In the genomic region with DNA sequence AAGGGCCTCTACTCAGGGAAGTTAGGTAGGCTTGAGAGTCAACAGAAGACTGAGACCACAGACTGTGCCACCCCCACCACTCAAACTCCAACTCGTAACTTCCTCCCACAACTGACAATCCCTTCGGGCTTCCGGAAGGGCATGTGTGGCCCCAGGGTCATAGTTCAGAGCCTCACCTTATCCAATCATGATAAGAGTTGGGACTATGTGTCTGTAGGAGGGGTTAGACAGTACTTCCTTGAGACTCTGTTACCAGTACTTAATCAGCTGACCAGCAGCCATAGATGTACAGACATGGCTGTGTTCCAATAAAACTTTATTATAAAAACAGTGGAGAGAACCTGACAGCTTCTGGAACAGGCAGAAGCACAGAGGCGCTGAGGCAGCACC, we compare ENCODE assay signal across 15 mouse cellular contexts.
"Had no signal": no experiment of that assay in that cellular context is flagged by ENCODE, and none has a peak within 500 bp of the region (broad histone marks: within the 10 kb centered on the region; RNA-seq: fewer than 3 reads in every experiment).

No protein-coding gene starts in this region.

- H3K27me3 ChIP-seq: liver, embryonic 15.5 days; lung, embryonic 15.5 days had no signal

- H3K9me3 ChIP-seq: liver, embryonic 15.5 days; lung, embryonic 15.5 days had no signal

- H3K4me2 ChIP-seq: liver, embryonic 15.5 days; lung, embryonic 15.5 days; midbrain, embryonic 11.5 days had no signal

- H3K27ac ChIP-seq: liver, embryonic 15.5 days; lung, embryonic 15.5 days; stomach, postnatal 0 days had no signal

- H3K4me3 ChIP-seq: liver, embryonic 15.5 days; lung, embryonic 15.5 days had no signal

- H3K4me1 ChIP-seq: liver, embryonic 15.5 days; lung, embryonic 15.5 days had no signal

- DNase-seq: kidney, postnatal 14 days; kidney, postnatal 4 days; left cerebral cortex, postnatal 4 days; lung, adult 18-20 months; lung, postnatal 10 days; lung, postnatal 4 days; midbrain, embryonic 14.5 days; right cerebral cortex, postnatal 4 days; thymus, adult 2 months; thymus, postnatal 14 days; thymus, postnatal 4 days had no signal

- H3K36me3 ChIP-seq: lung, embryonic 15.5 days had no signal

- H3K9ac ChIP-seq: liver, embryonic 15.5 days; lung, embryonic 15.5 days had no signal
